Mouse (Mus musculus) heart, postnatal 0 days (tissue): ENCODE measurements around the gene Glg1. TPM values are rescaled to one million over a fixed set of nuclear protein-coding genes. Genes with fewer than 3 reads are reported as not detected.

Experiments used
- ATAC-seq: fragments of 200-750 bp; cut with Nextera tagmentation; 2 replicates; pipeline ENCODE4 v1.8.0; 2017; ENCODE audit warnings: low read depth, moderate number of reproducible peaks, moderate library complexity; ENCODE audit not compliant: insufficient read depth
- DNase-seq: peaks from one replicate; pipeline ENCODE4 v3.0.0-alpha.2; 2016; ENCODE audit warnings: low spot score
- H3K27ac ChIP-seq: fragments of 300-500 bp; sonication (generic); 2 replicates; pipeline ENCODE4 v1.5.1; 2014; ENCODE audit warnings: low read depth, mild to moderate bottlenecking
- H3K27me3 ChIP-seq: fragments of 300-500 bp; sonication (generic); 2 replicates; pipeline ENCODE4 v1.6.1; 2014; ENCODE audit warnings: low read length, mixed read lengths; ENCODE audit not compliant: control insufficient read depth, insufficient read depth
- H3K36me3 ChIP-seq: fragments of 300-500 bp; sonication (generic); replicated peaks from 2 replicates; pipeline ENCODE4 v1.6.1; 2014; ENCODE audit warnings: low read length, mixed read lengths; ENCODE audit not compliant: control insufficient read depth, insufficient read depth
- H3K4me1 ChIP-seq: fragments of 300-500 bp; sonication (generic); 2 replicates; pipeline ENCODE4 v1.6.1; 2014; ENCODE audit warnings: antibody characterized with exemption; ENCODE audit not compliant: control insufficient read depth, insufficient read depth
- H3K4me2 ChIP-seq: fragments of 300-500 bp; sonication (generic); 2 replicates; pipeline ENCODE4 v1.6.1; 2014; ENCODE audit warnings: low read depth, mild to moderate bottlenecking, low read length, moderate library complexity
- H3K4me3 ChIP-seq: fragments of 300-500 bp; sonication (generic); 2 replicates; pipeline ENCODE4 v1.5.1; 2014; ENCODE audit warnings: low read depth, low read length
- H3K9ac ChIP-seq: fragments of 300-500 bp; sonication (generic); replicated peaks from 2 replicates; pipeline ENCODE4 v1.6.1; 2014; ENCODE audit warnings: low read depth, low read length, mixed read lengths
- H3K9me3 ChIP-seq: fragments of 300-500 bp; sonication (generic); replicated peaks from 2 replicates; pipeline ENCODE4 v1.6.1; 2016; ENCODE audit warnings: low read length; ENCODE audit not compliant: control insufficient read depth
- CTCF ChIP-seq: IDR thresholded peaks from 2 replicates; pipeline ENCODE4 v1.5.1; 2016; ENCODE audit warnings: antibody characterized with exemption, control low read depth, low read depth
- EP300 ChIP-seq: IDR thresholded peaks from 2 replicates; pipeline ENCODE4 v1.6.1; 2016; ENCODE audit warnings: antibody characterized with exemption, low read depth
- WGBS: fragments of 180-500 bp; shearing (Covaris S2); extraction: QIAGEN DNeasy Blood & Tissue Kit; methylation state at CpG from one replicate; pipeline ENCODE4 v1.1.7; 2014; 5-methylcytosine and 5-hydroxymethylcytosine counted together
- polyA plus RNA-seq: library from polyadenylated mRNA; unstranded; fragments of >200 nt; fragmentation: Nextera tagmentation; extraction: Ambion mirVana; gene quantifications from 2 replicates; pipeline ENCODE4 v1.2.1, GENCODE M21; 2015
- total RNA-seq: library from RNA; depleted of rRNA; stranded (reverse); fragments of >200 nt; gene quantifications from 2 replicates; pipeline ENCODE4 v1.2.3, GENCODE M21; 2014; ENCODE audit warnings: low replicate concordance

The Glg1 gene
- total and polyA plus RNA-seq, 2 experiments from 2014 or later = 37.1 to 41.9 TPM

DNA sequence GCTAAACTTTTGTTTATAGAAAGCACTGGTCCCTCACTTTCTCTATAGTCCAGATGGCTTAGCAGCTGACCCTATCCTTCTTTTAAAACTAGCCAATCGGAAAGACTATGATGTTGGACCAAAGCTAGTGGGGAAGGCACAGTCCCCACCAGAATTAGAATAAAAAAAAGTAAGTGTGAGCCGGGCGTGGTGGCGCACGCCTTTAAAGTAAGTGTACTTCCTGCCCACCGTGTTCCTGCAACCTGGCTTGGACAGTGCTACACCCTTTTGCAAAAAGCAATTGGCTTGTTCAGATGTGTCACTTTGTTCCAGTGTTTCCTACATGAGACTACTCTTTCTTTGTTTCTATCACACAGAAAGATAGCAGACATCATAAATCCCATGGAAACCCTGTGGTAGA is 54.0 kb downstream of the Glg1 start:
- no peak for ATAC-seq
- H3K4me2 ChIP-seq = no peak overlapping the region
- WGBS = 85% methylated on average over 6 of the region's 6 CpGs

GRCm38 (mm10) chr8:111203341-111203740 is 55.7 kb downstream of the Glg1 start:
- Histone ChIP-seq H3K36me3 (0 out of 2 replicates have a peak, but pooled peaks cover 3% of the 10 kb centered on the region), H3K4me2 (no peak overlapping the region), H3K27ac (no peak overlapping the region), H3K9me3 (no peaks in the 10 kb centered on the region), H3K9ac (no peak overlapping the region), H3K4me1 (0 out of 2 replicates have a peak, but pooled peaks cover 9% of the 10 kb centered on the region), H3K27me3 (no peaks in the 10 kb centered on the region), H3K4me3 (no peak overlapping the region)
- ATAC-seq = no peak
- 89% methylated on average over 2 of the region's 2 CpGs for WGBS
- no peak for DNase-seq
- TF ChIP-seq CTCF = no peak
- TF ChIP-seq EP300 = no peak

More for the DNA sequence above, 54.0 kb downstream of the Glg1 start:
- Histone ChIP-seq H3K9me3 (no peaks in the 10 kb centered on the region), H3K4me3 (no peak overlapping the region), H3K36me3 (no peaks in the 10 kb centered on the region), H3K27me3 (no peaks in the 10 kb centered on the region), H3K4me1 (0 out of 2 replicates have a peak, but pooled peaks cover 12% of the 10 kb centered on the region), H3K9ac (no peak overlapping the region), H3K27ac (no peak overlapping the region)
- DNase-seq = no peak
- no peak for TF ChIP-seq EP300
- TF ChIP-seq CTCF = no peak

- no peak for DNase-seq
- no peaks in the 10 kb centered on the region for H3K9me3 ChIP-seq
- no peak overlapping the region for H3K4me2 ChIP-seq
- TF ChIP-seq EP300 = no peak
- TF ChIP-seq CTCF = no peak
- H3K4me3 ChIP-seq = no peak overlapping the region
- no peak for ATAC-seq
- H3K36me3 ChIP-seq = peaks cover 51% of the 10 kb centered on the region
- H3K27me3 ChIP-seq = no peaks in the 10 kb centered on the region
- no peak overlapping the region for H3K27ac ChIP-seq
- no peaks in the 10 kb centered on the region for H3K4me1 ChIP-seq
- H3K9ac ChIP-seq = no peak overlapping the region
- WGBS = 87% methylated on average over 3 of the region's 3 CpGs
Measured at GRCm38 (mm10) chr8:111197966-111198365, 61.0 kb downstream of the Glg1 start.

DNA sequence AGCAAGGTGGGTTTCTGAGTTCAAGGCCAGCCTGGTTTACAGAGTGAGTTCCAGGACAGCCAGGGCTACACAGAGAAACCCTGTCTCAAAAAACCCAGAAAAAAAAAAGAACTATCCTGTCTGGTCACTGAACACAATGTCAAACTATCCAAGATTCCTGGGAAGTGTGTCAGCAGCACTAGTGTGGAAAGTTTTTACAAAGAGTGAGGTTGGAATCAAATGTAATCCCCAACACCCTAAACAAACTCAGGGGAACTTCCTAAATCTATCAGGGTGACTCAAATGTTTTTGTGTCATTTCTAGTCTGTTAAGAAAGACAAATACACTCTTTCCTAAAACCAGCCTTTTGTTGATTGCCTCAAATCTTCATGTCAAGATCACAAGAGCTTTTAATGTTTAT is 62.8 kb downstream of the Glg1 start:
- Histone ChIP-seq H3K4me2 (no peak overlapping the region), H3K36me3 (peaks cover 64% of the 10 kb centered on the region), H3K9me3 (no peaks in the 10 kb centered on the region), H3K27me3 (no peaks in the 10 kb centered on the region), H3K9ac (no peak overlapping the region), H3K4me3 (no peak overlapping the region), H3K4me1 (no peaks in the 10 kb centered on the region), H3K27ac (no peak overlapping the region)
- TF ChIP-seq EP300 (no peak), CTCF (no peak)
- ATAC-seq (no peak), DNase-seq (no peak)

- Histone ChIP-seq H3K36me3 (peaks cover 53% of the 10 kb centered on the region), H3K27ac (no peak overlapping the region), H3K4me3 (no peak overlapping the region), H3K4me2 (no peak overlapping the region), H3K9me3 (no peaks in the 10 kb centered on the region), H3K4me1 (no peaks in the 10 kb centered on the region), H3K9ac (no peak overlapping the region), H3K27me3 (no peaks in the 10 kb centered on the region)
- WGBS = 81% methylated on average over 6 of the region's 6 CpGs
- DNase-seq = no peak
- TF ChIP-seq EP300 = no peak
- ATAC-seq = no peak
Measured at GRCm38 (mm10) chr8:111188594-111189211, 70.3 kb downstream of the Glg1 start.

- Histone ChIP-seq H3K4me2 (no peak overlapping the region), H3K27ac (no peak overlapping the region), H3K4me3 (no peak overlapping the region), H3K36me3 (peaks cover 54% of the 10 kb centered on the region), H3K9ac (no peak overlapping the region), H3K27me3 (no peaks in the 10 kb centered on the region), H3K4me1 (no peaks in the 10 kb centered on the region), H3K9me3 (no peaks in the 10 kb centered on the region)
- WGBS = 90% methylated on average over 7 of the region's 7 CpGs
- TF ChIP-seq CTCF (no peak), EP300 (no peak)
- DNase-seq (no peak), ATAC-seq (no peak)
Measured at GRCm38 (mm10) chr8:111187470-111187869, 71.5 kb downstream of the Glg1 start.
